Mouse (Mus musculus): ENCODE data around the gene Gm6710.
"Not testable (repeated sequence)": the region's sequence is repeated elsewhere in the genome, so short reads cannot be mapped to it uniquely, and the experiment has no call there.

DNA sequence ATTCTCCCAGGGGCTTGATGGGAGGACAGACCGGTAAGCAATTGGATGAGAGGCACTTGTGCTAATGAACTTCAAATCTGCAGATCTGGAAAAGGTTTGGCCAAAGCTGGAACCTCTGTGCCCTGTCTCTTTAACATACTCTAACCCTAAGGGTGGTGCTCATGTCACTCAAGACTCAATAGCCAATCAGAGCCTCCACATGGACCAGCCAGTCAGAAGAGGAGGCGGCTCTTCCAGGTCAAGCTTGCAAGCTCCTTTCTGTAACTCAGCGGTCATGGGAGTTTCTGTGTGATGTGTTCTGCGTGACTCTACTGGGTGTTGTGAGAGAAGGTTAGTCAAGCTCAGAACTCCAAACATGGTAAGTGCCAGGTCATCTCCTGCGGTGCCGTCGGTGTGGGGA lies at the start of gene Gm6710:
- not testable (repeated sequence) for TF ChIP-seq CTCF (IDR thresholded peaks at IDR 0.05; ENCODE audit: control insufficient read depth, insufficient read depth, insufficient replicate concordance, low read depth, low read length); POLR2A (IDR thresholded peaks at IDR 0.05; ENCODE audit: control insufficient read depth, low read depth, low read length)

All from testis, adult 2 months (tissue).